Comparison of ENCODE assay signal across 9 mouse cellular contexts in the genomic region with DNA sequence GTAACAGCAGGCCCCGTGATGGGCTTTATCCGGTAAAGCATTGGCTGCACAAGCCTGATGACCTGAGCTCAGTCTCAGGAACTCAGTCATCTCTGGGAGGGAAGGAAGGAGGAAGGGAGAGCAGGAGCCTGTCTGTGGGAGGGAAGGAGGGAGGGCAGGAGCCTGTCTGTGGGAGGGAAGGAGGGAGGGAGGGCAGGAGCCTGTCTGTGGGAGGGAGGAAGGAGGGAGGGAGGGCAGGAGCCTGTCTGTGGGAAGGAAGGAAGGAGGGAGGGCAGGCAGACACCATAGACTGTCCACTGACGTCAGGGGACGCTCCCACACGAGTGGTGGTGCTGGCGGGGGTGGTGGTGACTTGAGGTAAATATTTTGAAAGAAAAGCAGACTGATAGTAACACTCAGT. TPM values are rescaled to one million over a fixed set of nuclear protein-coding genes. Genes with fewer than 3 reads are reported as not detected.
A peak's percentile ranks its signal among the peaks of the same experiment; 100 is the strongest.
DNase-seq lines count a peak whose midpoint lies in the region; ATAC-seq and TF ChIP-seq lines count a peak whose summit lies in the region.
"Had no signal": no experiment of that assay in that cellular context is flagged by ENCODE, and none has a peak within 500 bp of the region (broad histone marks: within the 10 kb centered on the region; RNA-seq: fewer than 3 reads in every experiment).

No protein-coding gene starts in this region.

- 67% methylated on average over 6 of the region's 6 CpGs for WGBS in lung, embryonic 16.5 days
- WGBS in forebrain, embryonic 11.5 days: 89% methylated on average over 6 of the region's 6 CpGs
- WGBS in limb, embryonic 11.5 days: 91% methylated on average over 6 of the region's 6 CpGs
- WGBS in cerebellum, adult 2 months: 75% methylated on average over 6 of the region's 6 CpGs

- H3K27me3 ChIP-seq in lung, embryonic 16.5 days (ENCODE audit: control insufficient read depth, insufficient read depth, low read depth, low read length): no peaks in the 10 kb centered on the region
- H3K27me3 ChIP-seq in forebrain, embryonic 11.5 days (ENCODE audit: control insufficient read depth, insufficient read depth, low read length): no peaks in the 10 kb centered on the region
- H3K27me3 ChIP-seq in limb, embryonic 11.5 days (ENCODE audit: control insufficient read depth, insufficient read depth, low read length): no peaks in the 10 kb centered on the region
- H3K27me3 ChIP-seq in splenic B cell, adult 2 months (ENCODE audit: control insufficient read depth, insufficient read depth, low read length, poor library complexity, severe bottlenecking): no peaks in the 10 kb centered on the region
- no peaks in the 10 kb centered on the region for H3K27me3 ChIP-seq in cerebellum, adult 2 months (ENCODE audit: control insufficient read depth, insufficient read depth, low read length)

- H3K4me2 ChIP-seq in lung, embryonic 16.5 days (ENCODE audit: low read depth, low read length): no peak overlapping the region
- no peak overlapping the region for H3K4me2 ChIP-seq in forebrain, embryonic 11.5 days (ENCODE audit: low read depth, low read length, severe bottlenecking)
- H3K4me2 ChIP-seq in limb, embryonic 11.5 days (ENCODE audit: low read depth, severe bottlenecking): no peak overlapping the region

- H3K4me3 ChIP-seq in lung, embryonic 16.5 days (ENCODE audit: low read length): no peak overlapping the region
- H3K4me3 ChIP-seq in forebrain, embryonic 11.5 days (ENCODE audit: low read depth, low read length): no peak overlapping the region
- no peak overlapping the region for H3K4me3 ChIP-seq in limb, embryonic 11.5 days (ENCODE audit: low read depth, low read length)
- no peak overlapping the region for H3K4me3 ChIP-seq in gastrocnemius, adult 2 months
- no peak overlapping the region for H3K4me3 ChIP-seq in cerebellum, adult 2 months (replicated peaks; ENCODE audit: insufficient read depth, low read depth, low read length)

- H3K4me1 ChIP-seq in lung, embryonic 16.5 days (replicated peaks; ENCODE audit: control insufficient read depth, insufficient read depth, low read length): no peaks in the 10 kb centered on the region
- no peaks in the 10 kb centered on the region for H3K4me1 ChIP-seq in forebrain, embryonic 11.5 days (replicated peaks; ENCODE audit: control insufficient read depth, insufficient read depth, low read length)
- H3K4me1 ChIP-seq in limb, embryonic 11.5 days (ENCODE audit: control insufficient read depth, insufficient read depth, low read length): no peaks in the 10 kb centered on the region
- no peaks in the 10 kb centered on the region for H3K4me1 ChIP-seq in cerebellum, adult 2 months (ENCODE audit: control insufficient read depth, insufficient read depth, low read length)

- no peak overlapping the region for H3K9ac ChIP-seq in lung, embryonic 16.5 days (ENCODE audit: low read length)
- no peak overlapping the region for H3K9ac ChIP-seq in forebrain, embryonic 11.5 days (ENCODE audit: low read length)
- no peak overlapping the region for H3K9ac ChIP-seq in limb, embryonic 11.5 days (ENCODE audit: low read length)

- no peak for TF ChIP-seq CTCF in gastrocnemius, adult 2 months (IDR thresholded peaks at IDR 0.05)
- no peak for TF ChIP-seq CTCF in cerebellum, adult 2 months (IDR thresholded peaks at IDR 0.05; ENCODE audit: borderline replicate concordance, insufficient read depth, low read depth, low read length)

- no peak for TF ChIP-seq POLR2A in cerebellum, adult 2 months (IDR thresholded peaks at IDR 0.05; ENCODE audit: borderline replicate concordance, insufficient read depth, low read length)

- no peaks in the 10 kb centered on the region for H3K9me3 ChIP-seq in lung, embryonic 16.5 days (ENCODE audit: control insufficient read depth, low read length)
- no peaks in the 10 kb centered on the region for H3K9me3 ChIP-seq in forebrain, embryonic 11.5 days (ENCODE audit: control insufficient read depth, low read length)
- H3K9me3 ChIP-seq in limb, embryonic 11.5 days (ENCODE audit: control insufficient read depth, low read length): no peaks in the 10 kb centered on the region

- intact Hi-C loops in gastrocnemius, adult 2 months (cut with DNase I): no loop called here

- peaks cover 41% of the 10 kb centered on the region for H3K36me3 ChIP-seq in lung, embryonic 16.5 days (ENCODE audit: control insufficient read depth, insufficient read depth, low read length)
- peaks cover 17% of the 10 kb centered on the region; the same call in 1 of the 2 replicates for H3K36me3 ChIP-seq in forebrain, embryonic 11.5 days (ENCODE audit: control insufficient read depth, insufficient read depth, low read length)
- peaks cover 35% of the 10 kb centered on the region for H3K36me3 ChIP-seq in limb, embryonic 11.5 days (ENCODE audit: control insufficient read depth, insufficient read depth, low read length)
- no peaks in the 10 kb centered on the region for H3K36me3 ChIP-seq in splenic B cell, adult 2 months (ENCODE audit: control insufficient read depth, insufficient read depth, low read length, poor library complexity, severe bottlenecking)

- ATAC-seq in lung, embryonic 16.5 days (ENCODE audit: low read depth): peak; percentile 57; the same call in 1 of the 2 replicates
- peak; percentile 73 for ATAC-seq in forebrain, embryonic 11.5 days (replicated peaks; ENCODE audit: low FRiP score)
- peak; percentile 57; the same call in 1 of the 2 replicates for ATAC-seq in limb, embryonic 11.5 days (ENCODE audit: insufficient number of reproducible peaks, low FRiP score, low TSS enrichment, low read depth)

- no peak for DNase-seq in lung, postnatal 14 days
- DNase-seq in forebrain, embryonic 11.5 days (ENCODE audit: low spot score): peak; percentile 74
- no peak for DNase-seq in limb, embryonic 11.5 days (ENCODE audit: low spot score)
- DNase-seq in splenic B cell, adult 2 months (ENCODE audit: low read depth, low spot score): peak; percentile 35
- no peak for DNase-seq in gastrocnemius, adult 2 months
- no peak for DNase-seq in cerebellum, adult 2 months
- DNase-seq: cerebellum, postnatal 36 days; kidney, postnatal 14 days had no signal

- H3K27ac ChIP-seq in lung, embryonic 16.5 days (ENCODE audit: low read length): no peak overlapping the region
- no peak overlapping the region for H3K27ac ChIP-seq in forebrain, embryonic 11.5 days (ENCODE audit: low read depth, low read length)
- no peak overlapping the region for H3K27ac ChIP-seq in limb, embryonic 11.5 days (replicated peaks; ENCODE audit: low read depth, low read length)
- no peak overlapping the region for H3K27ac ChIP-seq in gastrocnemius, adult 2 months
- H3K27ac ChIP-seq in cerebellum, adult 2 months (ENCODE audit: insufficient read depth, low read length): no peak overlapping the region

RNA-seq across cellular contexts. Expression of a gene that starts 31.9 kb away (rescaled TPM):
- polyA plus RNA-seq in lung, embryonic 16.5 days (2015; fragmentation: Nextera tagmentation; extraction: Ambion mirVana): 8.0 and 8.3 TPM in 2 replicates
- polyA plus RNA-seq in forebrain, embryonic 11.5 days (2014; fragmentation: Nextera tagmentation; extraction: Ambion mirVana): 5.0 and 5.4 TPM in 2 replicates
- polyA plus RNA-seq in limb, embryonic 11.5 days (2014; fragmentation: Nextera tagmentation; extraction: Ambion mirVana): 7.4 and 9.2 TPM in 2 replicates
- 1 to 10 TPM; 2.4 to 2.9 TPM for total RNA-seq in gastrocnemius, adult 2 months (2021)
- 4.1 and 4.4 TPM in 2 replicates for polyA plus RNA-seq in cerebellum, adult 2 months (2012; rRNA removed)

RNA-seq across cellular contexts. Expression of a gene that starts 36.8 kb away (rescaled TPM):
- polyA plus RNA-seq in lung, embryonic 16.5 days (2015; fragmentation: Nextera tagmentation; extraction: Ambion mirVana): 26.5 and 28.6 TPM in 2 replicates
- 51.3 and 57.3 TPM in 2 replicates for polyA plus RNA-seq in forebrain, embryonic 11.5 days (2014; fragmentation: Nextera tagmentation; extraction: Ambion mirVana)
- 48.6 and 54.1 TPM in 2 replicates for polyA plus RNA-seq in limb, embryonic 11.5 days (2014; fragmentation: Nextera tagmentation; extraction: Ambion mirVana)
- total RNA-seq in gastrocnemius, adult 2 months (2021): under 1 TPM; 0.05 to 0.08 TPM
- polyA plus RNA-seq in cerebellum, adult 2 months (2012; rRNA removed): 0.54 and 0.90 TPM in 2 replicates

RNA-seq across cellular contexts. Expression of a gene that starts 58.4 kb away (rescaled TPM):
- polyA plus RNA-seq in lung, embryonic 16.5 days (2015; fragmentation: Nextera tagmentation; extraction: Ambion mirVana): 1.1 and 1.8 TPM in 2 replicates
- 6.6 and 8.1 TPM in 2 replicates for polyA plus RNA-seq in forebrain, embryonic 11.5 days (2014; fragmentation: Nextera tagmentation; extraction: Ambion mirVana)
- 5.1 and 5.6 TPM in 2 replicates for polyA plus RNA-seq in limb, embryonic 11.5 days (2014; fragmentation: Nextera tagmentation; extraction: Ambion mirVana)
- total RNA-seq in gastrocnemius, adult 2 months (2021): under 1 TPM in 1 of 2 experiments, not detected in 1; 0.42 TPM
- 0.98 and 1.3 TPM in 2 replicates for polyA plus RNA-seq in cerebellum, adult 2 months (2012; rRNA removed)

Comparison
In these comparisons a context has a peak if more than half of its experiments do, and no peak if none do; other contexts are left out.
1. DNase-seq: peak in forebrain, embryonic 11.5 days (single experiment) and splenic B cell, adult 2 months (single experiment); none in lung, postnatal 14 days (single experiment), limb, embryonic 11.5 days (single experiment), gastrocnemius, adult 2 months (single experiment) and cerebellum, adult 2 months (0 of 2).
2. RNA of a gene that starts 36.8 kb away (polyA plus RNA-seq): 51.3 to 57.3 TPM in forebrain, embryonic 11.5 days, 48.6 to 54.1 TPM in limb, embryonic 11.5 days and 26.5 to 28.6 TPM in lung, embryonic 16.5 days; 0.54 to 0.90 TPM in cerebellum, adult 2 months; every median in the first group is over 10 times any median in the second.
3. Peak in every context shown above with its lines, with median percentiles within 50 percentile points of each other: ATAC-seq.